Mouse (Mus musculus) MEL (cell line): ENCODE measurements around the gene Gorasp1. TPM values are rescaled to one million over a fixed set of nuclear protein-coding genes. Genes with fewer than 3 reads are reported as not detected.

Experiments used
- DNase-seq: peaks from one replicate; pipeline ENCODE4 v3.0.0; 2011; ENCODE audit warnings: low read depth, low spot score
- H3K27ac ChIP-seq: 2 replicates; pipeline ENCODE4 v1.5.1; 2012; ENCODE audit warnings: low read depth, mild to moderate bottlenecking, control low read depth, low read length, moderate library complexity; ENCODE audit not compliant: control insufficient read depth
- H3K27me3 ChIP-seq, 2 experiments: fragments of 150-350 bp in 1 of 2; sonication (generic) in 1 of 2; 2 replicates each; pipeline ENCODE4 v1.6.1; 2012; ENCODE audit warnings: low read length in 2 of 2, mild to moderate bottlenecking in 2 of 2, improper control_type of control experiment in 1 of 2, moderate library complexity in 1 of 2; ENCODE audit not compliant: insufficient read depth in 2 of 2, control insufficient read depth in 1 of 2
- H3K36me3 ChIP-seq, 2 experiments: 2 replicates each; pipeline ENCODE4 v1.6.1; 2012 to 2014; ENCODE audit warnings: low read length in 2 of 2, improper control_type of control experiment in 1 of 2, inconsistent platforms in 1 of 2, mild to moderate bottlenecking in 1 of 2; ENCODE audit not compliant: insufficient read depth in 2 of 2, control insufficient read depth in 1 of 2
- H3K4me1 ChIP-seq, 2 experiments: fragments of 150-350 bp in 1 of 2; sonication (generic) in 1 of 2; 2 replicates each; pipeline ENCODE4 v1.6.1; 2012; ENCODE audit warnings: low read length in 2 of 2, improper control_type of control experiment in 1 of 2, mild to moderate bottlenecking in 1 of 2; ENCODE audit not compliant: insufficient read depth in 2 of 2, control insufficient read depth in 1 of 2
- H3K4me3 ChIP-seq, 2 experiments: fragments of 150-350 bp in 1 of 2; sonication (generic) in 1 of 2; 2 replicates each; pipeline ENCODE4 v1.5.1; 2012; ENCODE audit warnings: low read depth in 2 of 2, low read length in 2 of 2, mild to moderate bottlenecking in 2 of 2, moderate library complexity in 2 of 2, control low read depth in 1 of 2, improper control_type of control experiment in 1 of 2; ENCODE audit not compliant: control insufficient read depth in 1 of 2, insufficient read depth in 1 of 2
- H3K79me2 ChIP-seq: 2 replicates; pipeline ENCODE4 v1.6.1; 2012; ENCODE audit warnings: mild to moderate bottlenecking, low read length, moderate library complexity; ENCODE audit not compliant: control insufficient read depth, poor library complexity, insufficient read depth
- H3K9ac ChIP-seq: 2 replicates; pipeline ENCODE4 v1.6.1; 2012; ENCODE audit warnings: low read depth, mild to moderate bottlenecking, control low read depth, low read length, moderate library complexity; ENCODE audit not compliant: control insufficient read depth, poor library complexity, severe bottlenecking
- H3K9me3 ChIP-seq: fragments of 150-350 bp; sonication (generic); replicated peaks from 2 replicates; pipeline ENCODE4 v1.6.1; 2012; ENCODE audit warnings: mild to moderate bottlenecking, low read length, improper control_type of control experiment, moderate library complexity; ENCODE audit not compliant: insufficient read depth
- BHLHE40 ChIP-seq: IDR thresholded peaks from 2 replicates; pipeline ENCODE4 v1.6.1; 2012; ENCODE audit warnings: low read depth, mild to moderate bottlenecking, inconsistent platforms, low read length, improper control_type of control experiment, borderline replicate concordance
- CHD1 ChIP-seq: IDR thresholded peaks from 2 replicates; pipeline ENCODE4 v1.6.1; 2012; ENCODE audit warnings: low read depth, mild to moderate bottlenecking, inconsistent platforms, low read length, improper control_type of control experiment
- CHD2 ChIP-seq: IDR thresholded peaks from 2 replicates; pipeline ENCODE4 v1.6.1; 2011; ENCODE audit warnings: low read length, improper control_type of control experiment
- CTCF ChIP-seq, 3 experiments: IDR thresholded peaks in 2 of 3; conservative IDR thresholded peaks in 1 of 3; 2 replicates each; pipeline ENCODE4 v1.5.1; 2011 to 2012; ENCODE audit warnings: low read length in 3 of 3, low read depth in 2 of 3, mild to moderate bottlenecking in 2 of 3, improper control_type of control experiment in 1 of 3, inconsistent platforms in 1 of 3, mixed read lengths in 1 of 3, moderate library complexity in 1 of 3; ENCODE audit not compliant: control insufficient read depth in 1 of 3, insufficient read depth in 1 of 3, poor library complexity in 1 of 3, severe bottlenecking in 1 of 3
- EP300 ChIP-seq, 2 experiments: IDR thresholded peaks; 2 replicates each; pipeline ENCODE4 v1.6.1; 2011; ENCODE audit warnings: improper control_type of control experiment in 2 of 2, low read length in 2 of 2, low read depth in 1 of 2, mild to moderate bottlenecking in 1 of 2
- ETS1 ChIP-seq: IDR thresholded peaks from 2 replicates; pipeline ENCODE4 v1.6.1; 2012; ENCODE audit warnings: low read depth, mild to moderate bottlenecking, inconsistent platforms, low read length, improper control_type of control experiment, moderate library complexity
- GATA1 ChIP-seq: IDR thresholded peaks from 2 replicates; pipeline ENCODE4 v1.6.1; 2011; ENCODE audit warnings: low read depth, low read length, improper control_type of control experiment
- HCFC1 ChIP-seq: IDR thresholded peaks from 2 replicates; pipeline ENCODE4 v1.6.1; 2012; ENCODE audit warnings: low read depth, mild to moderate bottlenecking, inconsistent platforms, low read length, improper control_type of control experiment, moderate library complexity
- KAT2A ChIP-seq: conservative IDR thresholded peaks from 2 replicates; pipeline ENCODE4 v1.6.1; 2012; ENCODE audit warnings: low read depth, low read length, improper control_type of control experiment, inconsistent platforms
- MEF2A ChIP-seq: IDR thresholded peaks from 2 replicates; pipeline ENCODE4 v1.6.1; 2014; ENCODE audit warnings: low read depth, mild to moderate bottlenecking, inconsistent platforms, low read length, improper control_type of control experiment; ENCODE audit not compliant: poor library complexity, insufficient replicate concordance, severe bottlenecking; ENCODE audit errors: extremely low read depth
- MYC ChIP-seq: IDR thresholded peaks from 2 replicates; pipeline ENCODE4 v1.6.1; 2011; ENCODE audit warnings: low read depth, mild to moderate bottlenecking, low read length, improper control_type of control experiment, moderate library complexity
- NELFE ChIP-seq: IDR thresholded peaks from 2 replicates; pipeline ENCODE4 v1.6.1; 2011; ENCODE audit warnings: low read depth, low read length, improper control_type of control experiment
- POLR2A ChIP-seq, 2 experiments: IDR thresholded peaks; 2 replicates each; pipeline ENCODE4 v1.6.1; 2011 to 2012; ENCODE audit warnings: low read length in 2 of 2, mild to moderate bottlenecking in 2 of 2, control low read depth in 1 of 2, improper control_type of control experiment in 1 of 2, low read depth in 1 of 2, moderate library complexity in 1 of 2; ENCODE audit not compliant: control insufficient read depth in 1 of 2, insufficient read depth in 1 of 2, poor library complexity in 1 of 2
- RAD21 ChIP-seq: IDR thresholded peaks from 2 replicates; pipeline ENCODE4 v1.6.1; 2011; ENCODE audit warnings: mild to moderate bottlenecking, low read depth, low read length, improper control_type of control experiment
- SIN3A ChIP-seq: IDR thresholded peaks from 2 replicates; pipeline ENCODE4 v1.6.1; 2012; ENCODE audit warnings: low read length, improper control_type of control experiment, inconsistent platforms
- SMC3 ChIP-seq: IDR thresholded peaks from 2 replicates; pipeline ENCODE4 v1.6.1; 2011; ENCODE audit warnings: low read depth, low read length, improper control_type of control experiment
- TAL1 ChIP-seq: IDR thresholded peaks from 2 replicates; pipeline ENCODE4 v1.6.1; 2012; ENCODE audit warnings: mild to moderate bottlenecking, inconsistent platforms, low read length, moderate library complexity, mixed read lengths
- TBP ChIP-seq: IDR thresholded peaks from 2 replicates; pipeline ENCODE4 v1.8.0; 2011; ENCODE audit warnings: low read depth, low read length, improper control_type of control experiment
- ZC3H11A ChIP-seq: IDR thresholded peaks from 2 replicates; pipeline ENCODE4 v1.6.1; 2012; ENCODE audit warnings: low read depth, mild to moderate bottlenecking, inconsistent platforms, low read length, improper control_type of control experiment
- ZKSCAN1 ChIP-seq: IDR thresholded peaks from 2 replicates; pipeline ENCODE4 v1.6.1; 2012; ENCODE audit warnings: low read depth, mild to moderate bottlenecking, inconsistent platforms, low read length, improper control_type of control experiment, moderate library complexity
- polyA plus RNA-seq, 2 experiments: library from polyadenylated mRNA; stranded (reverse) in 1 of 2; unstranded in 1 of 2; fragments of >175 nt in 1 of 2; fragments of >200 nt in 1 of 2; gene quantifications; 2 replicates each; pipeline versions ENCODE4 v1.2.1 to v1.2.4; 2012; ENCODE audit warnings: low replicate concordance in 2 of 2, low read depth in 1 of 2; ENCODE audit not compliant: insufficient read length in 2 of 2, insufficient read depth in 1 of 2, missing spikeins in 1 of 2
- total RNA-seq: library from RNA; depleted of rRNA; stranded (reverse); fragments of 300-350 nt; gene quantifications from 2 replicates; pipeline ENCODE4 v1.2.3, GENCODE M21; 2012

Gene Gorasp1
- total and polyA plus RNA-seq, 3 experiments, result 18.3 to 21.9 TPM; not detected in 1

GRCm38 (mm10) chr9:119970763-119971656, 33.6 kb upstream of the Gorasp1 start:
- no peak for DNase-seq
- no peak for TF ChIP-seq RAD21
- no peak for TF ChIP-seq CHD1
- no peak for TF ChIP-seq SMC3
- TF ChIP-seq GATA1, result no peak
- TF ChIP-seq HCFC1, result no peak
- TF ChIP-seq NELFE, result no peak
- TF ChIP-seq ZKSCAN1, result no peak
- no peak for TF ChIP-seq BHLHE40
- TF ChIP-seq TAL1, result no peak
- no peak for TF ChIP-seq MYC
- no peak for TF ChIP-seq SIN3A
- no peak for TF ChIP-seq ETS1
- no peak for TF ChIP-seq KAT2A
- no peak for TF ChIP-seq MEF2A
- no peak for TF ChIP-seq CHD2
- no peak for TF ChIP-seq POLR2A (IDR thresholded peaks at IDR 0.05; ENCODE audit: control insufficient read depth in 1 of 2, insufficient read depth in 1 of 2, low read depth in 1 of 2, low read length in 2 of 2, poor library complexity in 1 of 2)
- no peak for TF ChIP-seq EP300 (IDR thresholded peaks at IDR 0.05; ENCODE audit: low read depth in 1 of 2, low read length in 2 of 2)
- TF ChIP-seq ZC3H11A, result no peak
- TF ChIP-seq, all 39 proteins: peak for 0
- Histone ChIP-seq H3K79me2 (no peaks in the 10 kb centered on the region), H3K4me1 (no peaks in the 10 kb centered on the region), H3K9me3 (no peaks in the 10 kb centered on the region), H3K4me3 (no peak overlapping the region), H3K9ac (no peak overlapping the region), H3K27me3 (no peaks in the 10 kb centered on the region), H3K27ac (no peak overlapping the region), H3K36me3 (peaks cover 0 to 6% of the 10 kb centered on the region in 2 experiments; a peak in 2 of 4 replicates)

- Histone ChIP-seq H3K4me1 (no peaks in the 10 kb centered on the region), H3K4me3 (no peak overlapping the region), H3K9ac (no peak overlapping the region), H3K27me3 (no peaks in the 10 kb centered on the region), H3K27ac (no peak overlapping the region), H3K9me3 (no peaks in the 10 kb centered on the region), H3K36me3 (peaks cover 0 to 2% of the 10 kb centered on the region in 2 experiments; a peak in 1 of 4 replicates), H3K79me2 (no peaks in the 10 kb centered on the region)
- no peak for DNase-seq
- TF ChIP-seq SMC3 (peak; percentile 21; the same call in 1 of the 2 replicates), TBP (no peak), CTCF (IDR thresholded peaks at IDR 0.05 in 2 of 3, conservative IDR thresholded peaks at IDR 0.05 in 1 of 3; ENCODE audit: control insufficient read depth in 1 of 3, insufficient read depth in 1 of 3, low read depth in 2 of 3, low read length in 3 of 3, poor library complexity in 1 of 3, severe bottlenecking in 1 of 3) (peak; percentile 27 to 51 (median 37))
These were observed 32.9 kb upstream of the Gorasp1 start for GRCm38 (mm10) chr9:119970221-119970620.
